Mouse (Mus musculus) CD8-positive naive resting alpha-beta T cell, adult 57 days (primary cell): ENCODE data around the gene Ccnd1. TPM values are rescaled to one million over a fixed set of nuclear protein-coding genes. Genes with fewer than 3 reads are reported as not detected.

Source experiments
- total RNA-seq: library from RNA; stranded (reverse); gene quantifications from one replicate; pipeline ENCODE4 v1.2.4, GENCODE M21; 2023

Ccnd1 gene
- total RNA-seq = 1.9 TPM

DNA sequence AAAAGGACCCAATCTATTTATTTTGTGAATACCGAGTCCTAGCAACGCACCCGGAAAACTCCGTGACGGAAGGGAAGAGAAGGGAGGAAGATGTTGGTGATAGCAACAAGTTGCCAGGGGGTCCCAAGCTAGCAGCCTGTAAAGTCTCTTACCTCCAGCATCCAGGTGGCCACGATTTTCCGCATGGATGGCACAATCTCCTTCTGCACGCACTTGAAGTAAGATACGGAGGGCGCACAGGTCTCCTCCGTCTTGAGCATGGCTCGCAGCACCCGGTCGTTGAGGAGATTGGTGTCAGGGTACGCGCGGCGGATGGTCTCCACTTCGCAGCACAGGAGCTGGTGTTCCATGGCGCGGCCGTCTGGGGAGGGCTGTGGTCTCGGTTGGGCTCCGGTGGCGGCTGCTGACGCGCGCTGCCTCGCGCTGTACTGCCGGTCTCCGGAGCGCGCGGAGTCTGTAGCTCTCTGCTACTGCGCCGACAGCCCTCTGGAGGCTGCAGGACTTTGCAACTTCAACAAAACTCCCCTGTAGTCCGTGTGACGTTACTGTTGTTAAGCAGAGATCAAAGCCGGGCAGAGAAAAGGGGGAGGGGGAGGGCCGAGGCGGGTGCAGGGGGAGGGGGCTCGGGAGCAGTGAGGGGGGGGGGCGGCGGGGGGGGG lies at the start of gene Ccnd1:
Gene Ccnd1, minus strand, starts transcription at position 582 of the 659 bp plus-strand sequence.

GRCm38 (mm10) chr7:144914948-144915750 lies 24.6 kb downstream of the Ccnd1 start, which contains the start of gene LTO1:
LTO1 (plus strand) TSS chr7:144915100.

GRCm38 (mm10) chr7:144896294-144897218 lies 43.2 kb downstream of the Ccnd1 start, which contains the start of gene Fgf15:
Fgf15 (plus strand) TSS chr7:144896531.

Other genes starting within 250 kb of the Ccnd1 start
- gene Ano1, start 188.0 kb downstream of the Ccnd1 start, total RNA-seq = not detected
- not detected for gene Fgf3, start 101.8 kb downstream of the Ccnd1 start, total RNA-seq
- not detected for gene Fgf4, start 92.6 kb downstream of the Ccnd1 start, total RNA-seq
- gene Fgf15, start 43.4 kb downstream of the Ccnd1 start, total RNA-seq = not detected
- gene LTO1, start 24.8 kb downstream of the Ccnd1 start, total RNA-seq = 45.6 TPM